Mouse (Mus musculus) cerebellum, adult 11-12 months (tissue): ENCODE measurements at regions not wholly inside any gene's neighbourhood (a gene's known extent, or its start where the extent isn't known, plus 50 kb on each side); places are given as distances from the start of the nearest gene placed in this dataset.
A peak's percentile ranks its signal among the peaks of the same experiment; 100 is the strongest.

Source experiments
- DNase-seq: peaks from one replicate; pipeline ENCODE4 v3.0.0; 2022

- no peak for DNase-seq
Measured at GRCm38 (mm10) chr11:23996250-23996649, 78.6 kb downstream of the A830031A19Rik start.

GRCm38 (mm10) chr11:23994160-23994559, 80.7 kb downstream of the A830031A19Rik start:
- no peak for DNase-seq

DNA sequence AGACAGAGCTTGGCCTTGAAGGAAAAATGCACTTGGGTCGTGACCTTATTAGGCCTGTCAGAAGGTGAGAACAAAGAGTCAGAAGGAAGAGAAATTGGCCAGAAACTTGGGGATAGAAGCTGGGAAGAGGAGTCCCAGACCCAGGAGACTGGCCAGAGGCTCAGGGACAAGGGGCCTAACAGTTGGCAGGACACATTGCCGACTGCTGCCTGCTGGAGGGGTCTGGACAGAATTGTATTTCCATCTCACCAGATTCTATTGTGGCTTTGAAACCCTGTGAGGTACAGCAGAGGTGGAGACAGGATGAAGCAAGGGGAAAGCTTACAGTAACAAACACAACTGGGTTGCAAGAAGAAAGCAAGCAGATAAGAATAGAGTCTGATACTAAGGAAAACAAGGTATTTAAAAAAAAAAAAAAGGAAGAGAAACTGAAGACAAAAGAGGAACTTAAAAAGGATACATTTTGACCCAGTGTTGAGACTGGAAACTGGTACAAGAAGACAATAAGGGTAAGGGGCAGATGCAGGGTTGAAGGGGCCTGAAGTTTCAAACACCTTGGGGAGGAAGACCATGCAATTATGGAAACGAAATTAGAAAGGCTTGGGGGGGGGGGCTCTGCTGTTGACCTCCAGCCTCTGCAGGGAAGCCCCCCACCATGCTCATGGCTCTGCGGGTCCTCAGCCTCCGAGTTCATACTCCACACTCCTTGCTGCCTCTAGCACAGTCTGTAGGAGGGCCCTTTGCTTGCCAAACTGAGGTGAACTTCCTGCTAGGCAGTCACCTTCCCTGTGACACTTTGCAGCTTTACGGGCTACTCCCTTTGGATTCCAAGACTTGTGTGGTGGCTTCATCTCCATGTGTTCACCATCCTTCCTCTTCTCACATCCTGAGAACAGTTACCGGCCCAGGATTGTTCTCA, 87.1 kb downstream of the A830031A19Rik start:
- no peak for DNase-seq

DNA sequence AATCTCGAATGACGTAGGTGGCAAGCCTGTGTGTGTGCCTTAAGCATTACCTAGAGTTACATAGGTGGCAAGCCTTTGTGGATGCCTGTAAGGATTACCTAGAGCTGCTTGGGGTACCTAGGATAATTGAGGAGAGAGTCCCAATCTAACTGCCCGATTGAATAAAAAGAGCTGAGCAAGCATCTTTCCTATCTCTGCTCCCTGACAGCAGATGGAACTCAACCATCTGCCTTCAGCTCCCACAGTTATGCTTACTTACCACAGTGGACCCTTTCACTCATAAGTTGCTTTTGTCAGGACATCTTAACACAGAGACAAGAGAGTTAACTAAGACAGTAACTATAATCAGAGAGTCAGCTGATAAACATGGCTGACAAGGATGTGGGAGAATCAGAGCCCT, 89.6 kb downstream of the A830031A19Rik start:
- no peak for DNase-seq

DNA sequence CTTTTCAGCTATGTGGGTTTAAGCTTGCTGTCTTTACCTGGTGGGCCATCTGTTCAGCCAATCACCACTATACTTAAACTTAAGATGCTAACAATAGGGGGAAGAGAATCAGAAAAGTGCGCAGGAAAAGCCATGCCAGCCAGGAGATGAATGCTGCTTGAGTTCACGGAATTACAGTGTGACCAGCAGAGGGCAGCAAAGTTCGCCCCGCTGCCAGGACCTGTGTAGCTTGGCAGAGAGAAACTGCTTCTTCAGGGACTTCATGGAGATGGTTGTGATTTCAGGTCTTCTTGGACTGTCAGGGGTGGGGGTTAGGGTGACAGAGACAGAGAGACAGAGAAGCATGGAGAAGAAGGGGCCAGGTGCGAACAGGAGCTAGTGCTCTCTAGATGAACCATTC, 84.3 kb upstream of the Papolg start:
- DNase-seq, result peak; percentile 21

- DNase-seq, result no peak
Measured at GRCm38 (mm10) chr11:23978300-23978699, 83.2 kb upstream of the Papolg start.

DNA sequence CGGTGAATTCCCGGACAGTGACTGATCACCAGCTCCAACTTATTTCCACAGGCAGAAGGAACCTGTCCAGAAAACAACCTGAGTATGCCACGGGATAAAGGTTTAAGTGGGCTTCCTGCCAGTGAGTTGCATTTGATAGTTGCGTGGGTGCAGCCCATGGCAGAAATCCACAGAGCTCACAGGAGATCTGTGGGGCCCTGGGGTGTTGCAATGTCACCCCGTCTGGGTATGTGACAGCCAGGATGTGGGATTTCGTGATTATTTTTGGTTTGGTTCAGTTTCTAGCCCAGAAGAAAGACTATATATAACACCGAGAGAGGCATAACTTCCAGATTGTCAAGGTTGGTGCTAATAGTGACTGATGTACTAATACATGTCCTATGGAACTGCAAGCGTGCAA, 82.0 kb upstream of the Papolg start:
- no peak for DNase-seq

GRCm38 (mm10) chr11:23954323-23954722, 59.3 kb upstream of the Papolg start:
- DNase-seq, result no peak

DNA sequence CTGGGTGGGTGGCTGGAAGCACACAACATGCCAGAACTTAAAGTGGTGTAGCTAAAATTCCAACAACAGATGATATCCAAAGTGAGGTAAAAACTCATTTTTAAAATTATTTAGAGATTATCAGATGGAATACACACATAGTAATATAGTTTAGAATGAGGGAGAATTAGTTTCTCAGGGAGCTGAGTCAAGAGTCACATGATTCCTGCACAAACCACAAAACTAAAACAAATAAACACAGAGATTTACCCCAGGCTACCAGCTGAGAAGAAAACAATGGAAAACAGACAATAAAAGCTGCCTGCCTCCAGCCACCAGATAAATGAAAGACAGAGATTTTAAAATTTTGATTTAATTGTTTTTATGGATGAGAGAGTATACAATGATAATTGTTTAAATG, 50.9 kb upstream of the Papolg start:
- DNase-seq, result no peak
